Mouse (Mus musculus): ENCODE results near the gene Psme2b.

GRCm38 (mm10) chr11:48902021-48902420 lies 44.0 kb downstream of the Psme2b start, which contains the start of gene Gm5431:
- TF ChIP-seq CTCF (IDR thresholded peaks at IDR 0.05; ENCODE audit: insufficient read depth, low read depth, low read length) (no peak), POLR2A (IDR thresholded peaks at IDR 0.05; ENCODE audit: insufficient read depth, low read depth, low read length) (no peak)
